Mouse (Mus musculus) stomach, postnatal 0 days (tissue): Measurements from ENCODE around the gene 1700001C02Rik.
A peak's percentile ranks its signal among the peaks of the same experiment; 100 is the strongest.

Experiments used
- CTCF ChIP-seq: IDR thresholded peaks from 2 replicates; pipeline ENCODE4 v1.5.1; 2016; ENCODE audit warnings: antibody characterized with exemption, low read depth, mild to moderate bottlenecking, moderate library complexity
- EP300 ChIP-seq: optimal IDR thresholded peaks from 2 replicates; pipeline ENCODE3; 2016; ENCODE audit warnings: antibody characterized with exemption

DNA sequence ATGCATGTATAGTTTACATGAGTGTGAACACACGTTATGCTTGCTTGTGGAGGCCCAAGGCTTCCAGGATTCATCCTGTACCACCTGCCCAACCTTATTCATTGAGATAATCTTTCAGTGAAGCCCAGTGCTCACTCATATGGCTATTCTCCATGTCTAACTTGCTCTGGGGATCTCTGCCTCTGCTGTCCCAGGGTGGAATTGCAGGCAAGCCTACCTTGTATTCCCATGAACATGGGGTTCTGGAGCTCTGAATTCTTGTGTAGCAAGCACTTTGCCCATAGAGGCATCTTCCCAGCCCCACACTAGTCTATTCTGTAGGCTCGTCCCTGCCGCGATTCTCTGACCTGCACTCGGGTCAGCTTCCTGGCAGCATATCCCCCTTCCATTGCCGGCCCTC lies 9.8 kb upstream of the 1700001C02Rik start:
- TF ChIP-seq EP300 = no peak
- TF ChIP-seq CTCF = peak; percentile 65
